Mouse (Mus musculus): ENCODE data around the gene Sema5b. TPM values are rescaled to one million over a fixed set of nuclear protein-coding genes. Genes with fewer than 3 reads are reported as not detected.

The Sema5b gene
- polyA plus RNA-seq, 1 experiment, result not detected

- TF ChIP-seq GATA1 (IDR thresholded peaks at IDR 0.05; ENCODE audit: low read length), result no peak
Measured at GRCm38 (mm10) chr16:35633058-35633457, 92.1 kb downstream of the Sema5b start.

GRCm38 (mm10) chr16:35634971-35635370, 94.0 kb downstream of the Sema5b start:
- no peak for TF ChIP-seq GATA1 (IDR thresholded peaks at IDR 0.05; ENCODE audit: low read length)

GRCm38 (mm10) chr16:35639505-35639904, 98.6 kb downstream of the Sema5b start:
- TF ChIP-seq GATA1 (IDR thresholded peaks at IDR 0.05; ENCODE audit: low read length), result no peak

- no peak for TF ChIP-seq GATA1 (IDR thresholded peaks at IDR 0.05; ENCODE audit: low read length)
Measured at GRCm38 (mm10) chr16:35648862-35649261, 107.9 kb downstream of the Sema5b start.

GRCm38 (mm10) chr16:35652206-35652605, 111.3 kb downstream of the Sema5b start:
- no peak for TF ChIP-seq GATA1 (IDR thresholded peaks at IDR 0.05; ENCODE audit: low read length)

- TF ChIP-seq GATA1 (IDR thresholded peaks at IDR 0.05; ENCODE audit: low read length), result no peak
Measured at GRCm38 (mm10) chr16:35652706-35653105, 111.8 kb downstream of the Sema5b start.

GRCm38 (mm10) chr16:35653951-35654350, 113.0 kb downstream of the Sema5b start:
- no peak for TF ChIP-seq GATA1 (IDR thresholded peaks at IDR 0.05; ENCODE audit: low read length)

DNA sequence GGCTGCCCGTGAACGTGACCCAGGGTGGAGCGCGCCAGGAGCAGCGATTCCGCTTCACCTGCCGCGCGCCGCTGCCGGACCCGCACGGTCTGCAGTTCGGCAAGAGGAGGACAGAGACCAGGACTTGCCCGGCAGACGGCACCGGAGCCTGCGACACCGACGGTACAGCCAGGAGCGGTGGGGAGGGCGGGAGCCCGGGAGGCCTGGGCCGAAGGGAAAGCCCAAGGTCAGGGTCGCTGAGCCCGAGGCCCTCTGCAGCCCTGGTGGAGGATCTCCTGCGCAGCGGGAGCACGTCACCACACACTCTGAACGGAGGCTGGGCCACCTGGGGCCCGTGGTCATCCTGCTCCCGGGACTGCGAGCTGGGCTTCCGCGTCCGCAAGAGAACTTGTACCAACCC, 119.3 kb downstream of the Sema5b start:
- TF ChIP-seq GATA1 (IDR thresholded peaks at IDR 0.05; ENCODE audit: low read length), result no peak

DNA sequence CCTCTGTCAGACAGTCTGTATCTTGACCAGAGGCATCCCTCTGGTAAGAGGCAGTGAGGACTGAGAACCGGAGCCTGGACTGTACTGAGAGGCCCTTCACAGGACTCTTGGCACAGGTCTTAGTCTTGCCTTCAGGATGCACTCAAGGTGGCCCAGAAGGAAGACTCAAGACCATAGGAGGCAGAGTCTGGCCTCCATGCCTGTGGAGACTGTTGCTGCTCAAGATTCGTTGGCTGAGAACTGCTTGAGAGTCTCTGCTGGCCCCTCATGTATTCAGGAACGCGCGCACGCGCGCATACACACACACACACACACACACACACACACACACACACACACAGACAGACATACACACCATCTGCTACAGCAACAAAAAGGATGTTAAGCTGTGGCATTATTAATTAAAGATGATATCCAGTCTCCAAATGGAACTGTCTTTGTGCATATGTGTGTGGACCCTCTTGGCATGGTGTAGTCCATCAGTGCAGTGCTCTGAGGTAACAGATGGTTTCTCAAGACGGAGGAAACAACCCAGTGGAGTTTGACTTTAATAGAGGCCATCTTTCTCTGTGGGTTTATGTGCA, 123.0 kb downstream of the Sema5b start:
- TF ChIP-seq GATA1 (IDR thresholded peaks at IDR 0.05; ENCODE audit: low read length), result no peak

- no peak for TF ChIP-seq GATA1 (IDR thresholded peaks at IDR 0.05; ENCODE audit: low read length)
Measured at GRCm38 (mm10) chr16:35664847-35665246, 123.9 kb downstream of the Sema5b start.

DNA sequence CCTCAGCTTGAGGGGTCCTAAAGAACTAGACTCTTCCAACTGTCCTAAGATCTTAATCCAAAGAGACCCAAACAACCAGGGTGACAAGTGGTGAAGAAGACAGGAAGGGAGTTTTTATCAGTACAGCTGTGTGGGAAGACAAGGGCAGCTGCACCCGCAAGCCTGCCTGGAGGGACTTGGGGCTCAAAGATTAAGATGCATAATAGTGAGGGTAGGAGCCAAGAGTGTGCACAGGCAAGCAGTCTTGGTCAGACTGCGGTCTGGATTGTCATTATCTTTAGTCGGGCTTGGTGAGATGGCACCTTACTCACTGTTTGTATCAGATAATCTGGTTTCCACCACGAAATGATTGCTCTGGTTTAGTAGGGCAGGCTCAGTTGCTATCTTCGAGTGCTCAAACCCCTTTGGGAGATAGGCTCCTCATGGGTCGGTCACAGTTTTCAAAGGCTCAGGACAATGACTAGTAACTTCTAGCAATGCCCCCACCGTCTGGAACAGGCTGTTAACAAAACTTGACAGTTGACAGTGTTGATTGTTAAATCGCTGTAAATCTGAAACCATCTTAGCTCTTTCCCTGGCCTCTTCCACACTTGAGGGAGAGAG, 136.7 kb downstream of the Sema5b start:
- TF ChIP-seq GATA1 (IDR thresholded peaks at IDR 0.05; ENCODE audit: low read length), result peak; percentile 100

- TF ChIP-seq GATA1 (IDR thresholded peaks at IDR 0.05; ENCODE audit: low read length), result no peak
Measured at GRCm38 (mm10) chr16:35678476-35678875, 137.5 kb downstream of the Sema5b start.

- no peak for TF ChIP-seq GATA1 (IDR thresholded peaks at IDR 0.05; ENCODE audit: low read length)
Measured at GRCm38 (mm10) chr16:35681327-35682108, 140.6 kb downstream of the Sema5b start.

DNA sequence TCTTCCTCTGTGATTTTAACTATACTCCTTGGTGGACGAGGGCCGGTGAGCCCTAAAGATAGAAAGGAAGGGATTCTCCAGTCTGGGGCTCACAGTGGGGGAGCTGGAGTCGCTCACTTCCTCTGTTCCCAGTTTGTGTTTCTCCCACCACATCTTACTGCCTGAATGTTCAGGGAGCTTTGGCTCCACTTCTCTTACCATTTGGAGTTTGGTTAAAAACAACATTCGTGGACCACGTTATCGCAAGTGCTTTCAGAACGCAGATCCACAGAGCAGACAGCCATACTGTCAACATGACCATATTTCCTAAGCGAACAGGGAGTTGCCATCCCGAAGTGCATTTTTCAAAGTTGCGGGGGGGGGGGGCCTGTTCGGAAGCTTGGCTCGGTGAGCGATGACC, 144.1 kb downstream of the Sema5b start:
- TF ChIP-seq GATA1 (IDR thresholded peaks at IDR 0.05; ENCODE audit: low read length), result no peak

- no peak for TF ChIP-seq GATA1 (IDR thresholded peaks at IDR 0.05; ENCODE audit: low read length)
Measured at GRCm38 (mm10) chr16:35686491-35686890, 145.5 kb downstream of the Sema5b start.

DNA sequence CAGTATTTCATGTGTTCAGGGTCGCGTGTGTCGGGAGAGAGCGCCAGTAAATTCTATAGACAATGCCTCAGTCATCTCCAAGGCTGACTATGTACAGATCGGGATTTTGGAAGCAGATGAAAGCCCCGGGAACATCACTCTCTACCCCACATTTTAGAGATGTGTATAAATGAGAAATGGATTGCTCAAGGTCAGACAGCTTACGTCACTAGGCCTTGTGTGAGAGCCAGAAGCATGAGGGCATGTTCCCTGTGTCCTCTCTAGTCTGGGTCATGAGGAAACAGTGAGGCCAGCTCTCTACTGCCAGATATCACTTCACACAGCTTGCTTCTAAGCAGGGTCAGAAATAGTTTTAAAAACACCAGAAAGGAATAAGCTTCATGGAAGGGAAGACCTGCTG, 150.7 kb downstream of the Sema5b start:
- no peak for TF ChIP-seq GATA1 (IDR thresholded peaks at IDR 0.05; ENCODE audit: low read length)
